In genomic region chr13:21158785-21159474, GRCm38 (mm10) we compare ENCODE assay signal across 8 mouse cellular contexts. TPM values are rescaled to one million over a fixed set of nuclear protein-coding genes. Genes with fewer than 3 reads are reported as not detected.
DNase-seq lines count a peak whose midpoint lies in the region; ATAC-seq and TF ChIP-seq lines count a peak whose summit lies in the region.

No protein-coding gene starts in this region.

- peak overlapping the region; percentile 51 for H3K9ac ChIP-seq in forebrain, postnatal 0 days
- no peak overlapping the region for H3K9ac ChIP-seq in hindbrain, embryonic 11.5 days (ENCODE audit: low read depth, low read length)

- peak overlapping the region; percentile 92 for H3K4me2 ChIP-seq in forebrain, postnatal 0 days (ENCODE audit: low read depth)
- H3K4me2 ChIP-seq in hindbrain, embryonic 11.5 days (replicated peaks; ENCODE audit: low read depth, low read length): peak overlapping the region; percentile 86

- H3K27ac ChIP-seq in cerebellum, adult 2 months (ENCODE audit: insufficient read depth, low read length): no peak overlapping the region
- no peak overlapping the region for H3K27ac ChIP-seq in forebrain, postnatal 0 days (ENCODE audit: low read depth, low read length)
- no peak overlapping the region for H3K27ac ChIP-seq in hindbrain, embryonic 11.5 days (ENCODE audit: low read depth, low read length)

- H3K27me3 ChIP-seq in cerebellum, adult 2 months (ENCODE audit: control insufficient read depth, insufficient read depth, low read length): no peaks in the 10 kb centered on the region
- no peaks in the 10 kb centered on the region for H3K27me3 ChIP-seq in forebrain, postnatal 0 days (ENCODE audit: insufficient read depth, low read length)
- H3K27me3 ChIP-seq in hindbrain, embryonic 11.5 days (ENCODE audit: control insufficient read depth, insufficient read depth, low read length): no peaks in the 10 kb centered on the region

- peak; percentile 51 for ATAC-seq in forebrain, postnatal 0 days
- ATAC-seq in hindbrain, embryonic 11.5 days (ENCODE audit: low FRiP score): peak; percentile 33

- no peak for TF ChIP-seq POLR2A in cerebellum, adult 2 months (IDR thresholded peaks at IDR 0.05; ENCODE audit: borderline replicate concordance, insufficient read depth, low read length)

- H3K9me3 ChIP-seq in forebrain, postnatal 0 days (ENCODE audit: low read length): no peaks in the 10 kb centered on the region
- no peaks in the 10 kb centered on the region for H3K9me3 ChIP-seq in hindbrain, embryonic 11.5 days (ENCODE audit: control insufficient read depth, low read length)

- H3K4me1 ChIP-seq in cerebellum, adult 2 months (ENCODE audit: control insufficient read depth, insufficient read depth, low read length): no peaks in the 10 kb centered on the region
- H3K4me1 ChIP-seq in forebrain, postnatal 0 days (ENCODE audit: insufficient read depth): no peaks in the 10 kb centered on the region
- H3K4me1 ChIP-seq in hindbrain, embryonic 11.5 days (replicated peaks; ENCODE audit: control insufficient read depth, insufficient read depth, low read length): no peaks in the 10 kb centered on the region

- peak overlapping the region; percentile 96 for H3K4me3 ChIP-seq in cerebellum, adult 2 months (replicated peaks; ENCODE audit: insufficient read depth, low read depth, low read length)
- peak overlapping the region; percentile 61 for H3K4me3 ChIP-seq in forebrain, postnatal 0 days (ENCODE audit: low read depth, low read length)
- peak overlapping the region; percentile 46 for H3K4me3 ChIP-seq in hindbrain, embryonic 11.5 days (ENCODE audit: low read depth, low read length)

- WGBS in cerebellum, adult 2 months: under 1% methylated on average over 19 of the region's 19 CpGs
- 1% methylated on average over 19 of the region's 19 CpGs for WGBS in forebrain, postnatal 0 days
- 2% methylated on average over 19 of the region's 19 CpGs for WGBS in hindbrain, embryonic 11.5 days

- H3K36me3 ChIP-seq in forebrain, postnatal 0 days (ENCODE audit: insufficient read depth): no peaks in the 10 kb centered on the region
- no peaks in the 10 kb centered on the region for H3K36me3 ChIP-seq in hindbrain, embryonic 11.5 days (ENCODE audit: control insufficient read depth, insufficient read depth, low read length)

- peak; percentile 74 for DNase-seq in Muller cell, postnatal 12 days (ENCODE audit: inconsistent ontology term)
- peak; percentile 85 to 90 for DNase-seq in cerebellum, adult 2 months
- DNase-seq in forebrain, postnatal 0 days: peak; percentile 88
- DNase-seq in hindbrain, embryonic 11.5 days (ENCODE audit: low spot score): peak; percentile 93
- peak; percentile 76 to 80 for DNase-seq in layer of hippocampus, postnatal 36 days
- DNase-seq in lung, postnatal 4 days: peak; percentile 86 to 89
- peak; percentile 87 for DNase-seq in right cerebral cortex, adult 18-20 months
- peak; percentile 91 for DNase-seq in urinary bladder, postnatal 14 days (ENCODE audit: low spot score)

- TF ChIP-seq CTCF in cerebellum, adult 2 months (IDR thresholded peaks at IDR 0.05; ENCODE audit: borderline replicate concordance, insufficient read depth, low read depth, low read length): peak; percentile 78
- TF ChIP-seq CTCF in forebrain, postnatal 0 days (IDR thresholded peaks at IDR 0.05; ENCODE audit: low read depth): peak; percentile 90

RNA-seq across cellular contexts. Expression of gene Olfr1368, which starts 13.3 kb away (rescaled TPM):
- not detected in 2 replicates for polyA plus RNA-seq in cerebellum, adult 2 months (2012; rRNA removed)
- total RNA-seq in forebrain, postnatal 0 days (2014; rRNA removed): not detected in 2 replicates
- polyA plus RNA-seq in forebrain, postnatal 0 days (2015; fragmentation: Nextera tagmentation; extraction: Ambion mirVana): not detected in 2 replicates
- polyA plus RNA-seq in hindbrain, embryonic 11.5 days (2014; fragmentation: Nextera tagmentation; extraction: Ambion mirVana): not detected in 2 replicates
- total RNA-seq in layer of hippocampus, postnatal 36 days (2021): not detected

RNA-seq across cellular contexts. Expression of gene Trim27, which starts 20.3 kb away (rescaled TPM):
- 27.0 and 28.9 TPM in 2 replicates for polyA plus RNA-seq in cerebellum, adult 2 months (2012; rRNA removed)
- 81.7 and 90.9 TPM in 2 replicates for total RNA-seq in forebrain, postnatal 0 days (2014; rRNA removed)
- 72.7 and 85.3 TPM in 2 replicates for polyA plus RNA-seq in forebrain, postnatal 0 days (2015; fragmentation: Nextera tagmentation; extraction: Ambion mirVana)
- 133 and 144 TPM in 2 replicates for polyA plus RNA-seq in hindbrain, embryonic 11.5 days (2014; fragmentation: Nextera tagmentation; extraction: Ambion mirVana)
- total RNA-seq in layer of hippocampus, postnatal 36 days (2021): 10 to 100 TPM; 37.3 to 41.1 TPM

RNA-seq across cellular contexts. Expression of gene Olfr263, which starts 29.5 kb away (rescaled TPM):
- not detected in 2 replicates for polyA plus RNA-seq in cerebellum, adult 2 months (2012; rRNA removed)
- total RNA-seq in forebrain, postnatal 0 days (2014; rRNA removed): not detected in 2 replicates
- polyA plus RNA-seq in forebrain, postnatal 0 days (2015; fragmentation: Nextera tagmentation; extraction: Ambion mirVana): not detected in 2 replicates
- polyA plus RNA-seq in hindbrain, embryonic 11.5 days (2014; fragmentation: Nextera tagmentation; extraction: Ambion mirVana): not detected in 2 replicates
- total RNA-seq in layer of hippocampus, postnatal 36 days (2021): not detected

RNA-seq across cellular contexts. Expression of gene Olfr1369-ps1, which starts 47.6 kb away (rescaled TPM):
- polyA plus RNA-seq in cerebellum, adult 2 months (2012; rRNA removed): not detected in 2 replicates
- not detected in 2 replicates for total RNA-seq in forebrain, postnatal 0 days (2014; rRNA removed)
- not detected in 2 replicates for polyA plus RNA-seq in forebrain, postnatal 0 days (2015; fragmentation: Nextera tagmentation; extraction: Ambion mirVana)
- 0.04 TPM in 1 of 2 replicates, not detected in the other for polyA plus RNA-seq in hindbrain, embryonic 11.5 days (2014; fragmentation: Nextera tagmentation; extraction: Ambion mirVana)
- total RNA-seq in layer of hippocampus, postnatal 36 days (2021): not detected

Comparison
In these comparisons a context has a peak if more than half of its experiments do, and no peak if none do; other contexts are left out.
1. H3K4me3 ChIP-seq: peak in every context shown above with its lines; median percentile 96 in cerebellum, adult 2 months; 61 in forebrain, postnatal 0 days; 46 in hindbrain, embryonic 11.5 days.